Mouse (Mus musculus): ENCODE results near the gene Gm11549.

GRCm38 (mm10) chr3:36499418-36499817, 22.2 kb downstream of the Gm11549 start:
- TF ChIP-seq CTCF (IDR thresholded peaks at IDR 0.05; ENCODE audit: borderline replicate concordance, extremely low read depth, insufficient read depth, insufficient read length) (no peak), POLR2A (IDR thresholded peaks at IDR 0.05; ENCODE audit: borderline replicate concordance, extremely low read depth, insufficient read depth, insufficient read length, poor library complexity, severe bottlenecking) (no peak)
